24 mouse cellular contexts compared by ENCODE assay signal in the genomic region with DNA sequence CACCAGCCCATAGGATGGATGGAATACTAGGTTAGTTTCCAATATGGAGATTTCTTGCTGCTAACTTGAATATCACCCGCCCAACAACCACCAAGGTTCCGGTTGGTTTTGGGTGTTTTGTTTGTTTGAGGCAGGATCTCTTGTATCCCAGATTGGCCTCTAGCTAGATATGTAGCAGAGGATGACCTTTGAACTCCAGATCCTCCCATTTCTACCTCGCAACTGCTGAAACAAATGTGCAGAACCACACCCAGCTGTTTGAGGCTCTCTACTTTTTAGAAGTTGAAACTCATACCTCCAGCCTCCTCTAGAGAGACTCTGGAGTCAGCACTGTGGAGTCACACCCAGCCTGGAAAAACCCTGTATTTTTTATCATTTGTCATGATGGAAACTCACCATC. TPM values are rescaled to one million over a fixed set of nuclear protein-coding genes. Genes with fewer than 3 reads are reported as not detected.
"Had no signal": no experiment of that assay in that cellular context is flagged by ENCODE, and none has a peak within 500 bp of the region (broad histone marks: within the 10 kb centered on the region; RNA-seq: fewer than 3 reads in every experiment).

No protein-coding gene starts in this region.

- H3K4me1 ChIP-seq: kidney, embryonic 15.5 days; limb, embryonic 12.5 days; limb, embryonic 15.5 days had no signal

- H3K9ac ChIP-seq: kidney, embryonic 15.5 days; limb, embryonic 12.5 days; limb, embryonic 15.5 days; liver, embryonic 13.5 days; lung, embryonic 14.5 days had no signal

- H3K27me3 ChIP-seq: kidney, embryonic 15.5 days; limb, embryonic 12.5 days; limb, embryonic 15.5 days; liver, embryonic 13.5 days had no signal

- H3K27ac ChIP-seq: kidney, embryonic 15.5 days; limb, embryonic 12.5 days; limb, embryonic 15.5 days; liver, embryonic 13.5 days had no signal

- H3K9me3 ChIP-seq: kidney, embryonic 15.5 days; limb, embryonic 12.5 days; limb, embryonic 15.5 days; liver, embryonic 13.5 days; megakaryocyte, embryonic 14.5 days had no signal

- H3K4me3 ChIP-seq: kidney, embryonic 15.5 days; limb, embryonic 12.5 days; limb, embryonic 15.5 days; liver, embryonic 13.5 days; megakaryocyte, embryonic 14.5 days had no signal

- H3K4me2 ChIP-seq: kidney, embryonic 15.5 days; limb, embryonic 12.5 days; limb, embryonic 15.5 days; liver, embryonic 13.5 days; lung, embryonic 14.5 days; midbrain, embryonic 11.5 days had no signal

- DNase-seq: kidney, adult 18-20 months; kidney, postnatal 14 days; kidney, postnatal 4 days; left cerebral cortex, postnatal 4 days; liver, embryonic 13.5 days; lung, embryonic 14.5 days; lung, postnatal 10 days; lung, postnatal 36 days; midbrain, embryonic 14.5 days; thymus, adult 2 months; thymus, postnatal 14 days; thymus, postnatal 4 days had no signal

- H3K36me3 ChIP-seq: kidney, embryonic 15.5 days; limb, embryonic 12.5 days; limb, embryonic 15.5 days; liver, embryonic 13.5 days had no signal

RNA-seq across cellular contexts. Expression of gene Sdr9c7, which starts 0.8 kb away (rescaled TPM):
- polyA plus RNA-seq: intestine, embryonic 14.5 days; limb, embryonic 12.5 days; liver, embryonic 13.5 days; liver, embryonic 16.5 days; lung, embryonic 14.5 days; midbrain, embryonic 11.5 days; midbrain, embryonic 14.5 days; midbrain, postnatal 0 days; neural tube, embryonic 11.5 days; neural tube, embryonic 14.5 days; stomach, embryonic 14.5 days had no signal

RNA-seq across cellular contexts. Expression of gene Rdh7, which starts 8.9 kb away (rescaled TPM):
- polyA plus RNA-seq: kidney, embryonic 15.5 days; limb, embryonic 12.5 days; limb, embryonic 15.5 days; lung, embryonic 14.5 days; midbrain, embryonic 11.5 days; midbrain, embryonic 14.5 days; midbrain, postnatal 0 days; neural tube, embryonic 11.5 days; neural tube, embryonic 14.5 days; stomach, embryonic 14.5 days had no signal

RNA-seq across cellular contexts. Expression of gene Rdh16f2, which starts 31.2 kb away (rescaled TPM):
- polyA plus RNA-seq: limb, embryonic 12.5 days; limb, embryonic 15.5 days; liver, embryonic 13.5 days; lung, embryonic 14.5 days; midbrain, embryonic 11.5 days; midbrain, embryonic 14.5 days; midbrain, postnatal 0 days; neural tube, embryonic 11.5 days; neural tube, embryonic 14.5 days; stomach, embryonic 14.5 days; stomach, postnatal 0 days; thymus, adult 2 months had no signal

RNA-seq across cellular contexts. Expression of gene Rdh19, which starts 47.8 kb away (rescaled TPM):
- polyA plus RNA-seq: intestine, embryonic 14.5 days; limb, embryonic 12.5 days; limb, embryonic 15.5 days; liver, embryonic 13.5 days; liver, embryonic 16.5 days; lung, embryonic 14.5 days; midbrain, embryonic 11.5 days; midbrain, embryonic 14.5 days; midbrain, postnatal 0 days; neural tube, embryonic 11.5 days; neural tube, embryonic 14.5 days; stomach, embryonic 14.5 days; stomach, postnatal 0 days; thymus, adult 2 months had no signal
